Mouse (Mus musculus): Measurements from ENCODE around the gene Samd8. TPM values are rescaled to one million over a fixed set of nuclear protein-coding genes. Genes with fewer than 3 reads are reported as not detected.

The Samd8 gene
- polyA plus RNA-seq, 1 experiment from 2014 or later, result 13.1 TPM

GRCm38 (mm10) chr14:21813216-21813615, 62.9 kb downstream of the Samd8 start:
- no peak overlapping the region for H3K4me2 ChIP-seq
- H3K27me3 ChIP-seq (ENCODE audit: control insufficient read depth, insufficient read depth, low read length), result no peaks in the 10 kb centered on the region
- no peak overlapping the region for H3K4me3 ChIP-seq (ENCODE audit: low read depth, low read length)
- H3K9ac ChIP-seq (ENCODE audit: low read length), result no peak overlapping the region
- no peak overlapping the region for H3K27ac ChIP-seq (ENCODE audit: low read depth, low read length)
- DNase-seq (ENCODE audit: low spot score, missing footprints) (no peak), ATAC-seq (ENCODE audit: low FRiP score) (no peak)
- no peaks in the 10 kb centered on the region for H3K36me3 ChIP-seq (ENCODE audit: control insufficient read depth, insufficient read depth, low read length)
- no peaks in the 10 kb centered on the region for H3K4me1 ChIP-seq (ENCODE audit: control insufficient read depth, insufficient read depth, low read length)
- WGBS, result 84% methylated on average over 4 of the region's 4 CpGs
- H3K9me3 ChIP-seq (ENCODE audit: control insufficient read depth, low read length), result no peaks in the 10 kb centered on the region

DNA sequence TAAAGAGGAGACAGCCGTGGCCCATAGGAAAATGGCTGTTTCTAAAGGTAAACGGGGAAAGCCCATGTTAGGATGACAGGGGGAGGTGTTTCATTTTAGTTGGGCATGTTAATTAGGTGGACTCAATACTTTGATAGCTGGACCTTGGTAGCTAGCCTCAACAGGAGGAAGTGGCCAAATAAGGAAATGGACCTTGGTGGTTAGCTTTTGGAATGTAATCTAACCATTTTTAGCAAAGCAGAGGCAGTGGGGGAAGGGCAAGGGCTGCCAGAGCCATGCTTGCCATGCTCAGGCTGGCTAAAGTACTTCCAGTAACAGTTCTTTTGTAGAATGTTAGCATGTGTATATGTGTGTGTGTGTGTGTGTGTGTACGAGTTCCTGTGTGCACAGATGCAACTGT, 63.5 kb downstream of the Samd8 start:
- no peak for DNase-seq (ENCODE audit: low spot score, missing footprints)
- no peaks in the 10 kb centered on the region for H3K36me3 ChIP-seq (ENCODE audit: control insufficient read depth, insufficient read depth, low read length)
- no peak for ATAC-seq (ENCODE audit: low FRiP score)
- H3K4me1 ChIP-seq (ENCODE audit: control insufficient read depth, insufficient read depth, low read length), result no peaks in the 10 kb centered on the region
- no peaks in the 10 kb centered on the region for H3K27me3 ChIP-seq (ENCODE audit: control insufficient read depth, insufficient read depth, low read length)
- no peak overlapping the region for H3K4me3 ChIP-seq (ENCODE audit: low read depth, low read length)
- no peaks in the 10 kb centered on the region for H3K9me3 ChIP-seq (ENCODE audit: control insufficient read depth, low read length)
- WGBS, result 82% methylated on average over 3 of the region's 3 CpGs
- H3K9ac ChIP-seq (ENCODE audit: low read length), result no peak overlapping the region
- H3K27ac ChIP-seq (ENCODE audit: low read depth, low read length), result no peak overlapping the region
- no peak overlapping the region for H3K4me2 ChIP-seq

- ATAC-seq (ENCODE audit: low FRiP score) (no peak), DNase-seq (ENCODE audit: low spot score, missing footprints) (no peak)
- H3K4me1 ChIP-seq (ENCODE audit: control insufficient read depth, insufficient read depth, low read length), result no peaks in the 10 kb centered on the region
- H3K9me3 ChIP-seq (ENCODE audit: control insufficient read depth, low read length), result no peaks in the 10 kb centered on the region
- no peak overlapping the region for H3K4me3 ChIP-seq (ENCODE audit: low read depth, low read length)
- no peaks in the 10 kb centered on the region for H3K27me3 ChIP-seq (ENCODE audit: control insufficient read depth, insufficient read depth, low read length)
- no peak overlapping the region for H3K9ac ChIP-seq (ENCODE audit: low read length)
- 93% methylated on average over 4 of the region's 4 CpGs for WGBS
- no peaks in the 10 kb centered on the region for H3K36me3 ChIP-seq (ENCODE audit: control insufficient read depth, insufficient read depth, low read length)
- no peak overlapping the region for H3K4me2 ChIP-seq
- H3K27ac ChIP-seq (ENCODE audit: low read depth, low read length), result no peak overlapping the region
Observed at GRCm38 (mm10) chr14:21814606-21815005, 64.3 kb downstream of the Samd8 start.

GRCm38 (mm10) chr14:21816255-21816654, 65.9 kb downstream of the Samd8 start:
- Histone ChIP-seq H3K36me3 (ENCODE audit: control insufficient read depth, insufficient read depth, low read length) (no peaks in the 10 kb centered on the region), H3K4me1 (ENCODE audit: control insufficient read depth, insufficient read depth, low read length) (no peaks in the 10 kb centered on the region), H3K4me3 (ENCODE audit: low read depth, low read length) (no peak overlapping the region), H3K9me3 (ENCODE audit: control insufficient read depth, low read length) (no peaks in the 10 kb centered on the region), H3K9ac (ENCODE audit: low read length) (no peak overlapping the region), H3K27me3 (ENCODE audit: control insufficient read depth, insufficient read depth, low read length) (no peaks in the 10 kb centered on the region), H3K4me2 (no peak overlapping the region), H3K27ac (ENCODE audit: low read depth, low read length) (no peak overlapping the region)
- 80% methylated on average over 3 of the region's 3 CpGs for WGBS
- no peak for ATAC-seq (ENCODE audit: low FRiP score)
- DNase-seq (ENCODE audit: low spot score, missing footprints), result no peak

GRCm38 (mm10) chr14:21817453-21817852, 67.1 kb downstream of the Samd8 start:
- WGBS, result 38% methylated on average over 4 of the region's 4 CpGs
- Histone ChIP-seq H3K36me3 (ENCODE audit: control insufficient read depth, insufficient read depth, low read length) (no peaks in the 10 kb centered on the region), H3K4me3 (ENCODE audit: low read depth, low read length) (no peak overlapping the region), H3K27me3 (ENCODE audit: control insufficient read depth, insufficient read depth, low read length) (no peaks in the 10 kb centered on the region), H3K9me3 (ENCODE audit: control insufficient read depth, low read length) (no peaks in the 10 kb centered on the region), H3K9ac (ENCODE audit: low read length) (no peak overlapping the region), H3K4me2 (no peak overlapping the region), H3K4me1 (ENCODE audit: control insufficient read depth, insufficient read depth, low read length) (no peaks in the 10 kb centered on the region), H3K27ac (ENCODE audit: low read depth, low read length) (no peak overlapping the region)
- ATAC-seq (ENCODE audit: low FRiP score), result no peak
- DNase-seq (ENCODE audit: low spot score, missing footprints), result no peak

- Histone ChIP-seq H3K4me2 (no peak overlapping the region), H3K27ac (ENCODE audit: low read depth, low read length) (no peak overlapping the region), H3K9ac (ENCODE audit: low read length) (no peak overlapping the region), H3K27me3 (ENCODE audit: control insufficient read depth, insufficient read depth, low read length) (no peaks in the 10 kb centered on the region), H3K9me3 (ENCODE audit: control insufficient read depth, low read length) (no peaks in the 10 kb centered on the region), H3K4me1 (ENCODE audit: control insufficient read depth, insufficient read depth, low read length) (no peaks in the 10 kb centered on the region), H3K4me3 (ENCODE audit: low read depth, low read length) (no peak overlapping the region), H3K36me3 (ENCODE audit: control insufficient read depth, insufficient read depth, low read length) (no peaks in the 10 kb centered on the region)
- DNase-seq (ENCODE audit: low spot score, missing footprints) (no peak), ATAC-seq (ENCODE audit: low FRiP score) (no peak)
- WGBS, result 83% methylated on average over 4 of the region's 4 CpGs
Observed at GRCm38 (mm10) chr14:21820880-21821505, 70.7 kb downstream of the Samd8 start.

DNA sequence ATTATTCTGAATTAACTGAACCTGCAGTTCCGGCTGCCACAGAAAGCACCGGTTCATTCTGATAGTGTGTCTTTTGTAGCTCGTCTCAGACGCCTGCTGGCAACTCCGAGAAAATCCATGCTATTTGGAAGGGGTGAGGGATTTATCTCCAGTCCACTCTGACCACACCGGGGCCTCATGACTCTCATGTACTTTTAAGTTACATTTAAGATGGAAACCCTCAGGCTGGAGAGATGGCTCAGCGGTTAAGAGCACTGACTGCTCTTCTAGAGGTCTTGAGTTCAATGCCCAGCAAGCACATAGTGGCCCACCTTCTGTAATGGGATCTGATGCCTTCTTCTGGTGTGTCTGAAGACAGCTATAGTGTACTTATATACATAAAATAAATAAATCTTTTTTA, 72.0 kb downstream of the Samd8 start:
- H3K4me1 ChIP-seq (ENCODE audit: control insufficient read depth, insufficient read depth, low read length), result no peaks in the 10 kb centered on the region
- H3K9me3 ChIP-seq (ENCODE audit: control insufficient read depth, low read length), result no peaks in the 10 kb centered on the region
- no peaks in the 10 kb centered on the region for H3K36me3 ChIP-seq (ENCODE audit: control insufficient read depth, insufficient read depth, low read length)
- no peak overlapping the region for H3K4me3 ChIP-seq (ENCODE audit: low read depth, low read length)
- no peaks in the 10 kb centered on the region for H3K27me3 ChIP-seq (ENCODE audit: control insufficient read depth, insufficient read depth, low read length)
- WGBS, result 73% methylated on average over 7 of the region's 7 CpGs
- H3K4me2 ChIP-seq, result no peak overlapping the region
- DNase-seq (ENCODE audit: low spot score, missing footprints) (no peak), ATAC-seq (ENCODE audit: low FRiP score) (no peak)
- H3K9ac ChIP-seq (ENCODE audit: low read length), result no peak overlapping the region
- H3K27ac ChIP-seq (ENCODE audit: low read depth, low read length), result no peak overlapping the region

DNA sequence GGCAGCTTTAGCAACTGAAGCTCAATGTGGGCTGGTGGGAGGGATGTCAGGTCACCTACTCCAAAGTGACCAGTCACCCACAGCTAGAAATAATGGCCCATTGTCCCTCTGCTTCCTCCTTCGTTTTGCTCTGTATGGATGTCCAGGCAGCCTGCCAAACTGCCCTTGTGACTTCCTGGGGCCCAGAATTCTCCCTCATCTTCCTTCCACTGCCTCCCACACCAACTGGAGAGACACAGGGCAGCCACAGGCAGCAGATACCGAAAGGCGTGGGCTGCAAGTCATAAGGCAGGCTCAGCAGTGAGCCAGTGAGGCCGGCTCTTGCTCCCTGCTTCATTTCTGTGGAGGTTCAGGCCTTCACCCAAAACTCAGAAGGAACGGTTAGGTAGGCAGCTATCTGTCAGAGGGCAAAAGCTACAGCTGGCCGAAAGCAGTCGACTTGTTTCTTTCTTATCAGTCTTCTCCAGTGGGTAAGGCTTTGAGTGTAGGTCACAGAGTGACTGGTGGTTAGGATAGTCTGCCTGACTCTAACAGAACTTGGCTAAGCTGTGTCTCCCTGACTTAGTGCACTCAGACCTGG, 72.6 kb downstream of the Samd8 start:
- Histone ChIP-seq H3K4me1 (ENCODE audit: control insufficient read depth, insufficient read depth, low read length) (no peaks in the 10 kb centered on the region), H3K36me3 (ENCODE audit: control insufficient read depth, insufficient read depth, low read length) (no peaks in the 10 kb centered on the region), H3K9ac (ENCODE audit: low read length) (no peak overlapping the region), H3K9me3 (ENCODE audit: control insufficient read depth, low read length) (no peaks in the 10 kb centered on the region), H3K4me3 (ENCODE audit: low read depth, low read length) (no peak overlapping the region), H3K27me3 (ENCODE audit: control insufficient read depth, insufficient read depth, low read length) (no peaks in the 10 kb centered on the region), H3K27ac (ENCODE audit: low read depth, low read length) (no peak overlapping the region), H3K4me2 (no peak overlapping the region)
- DNase-seq (ENCODE audit: low spot score, missing footprints) (no peak), ATAC-seq (ENCODE audit: low FRiP score) (no peak)
- WGBS, result 72% methylated on average over 7 of the region's 7 CpGs

DNA sequence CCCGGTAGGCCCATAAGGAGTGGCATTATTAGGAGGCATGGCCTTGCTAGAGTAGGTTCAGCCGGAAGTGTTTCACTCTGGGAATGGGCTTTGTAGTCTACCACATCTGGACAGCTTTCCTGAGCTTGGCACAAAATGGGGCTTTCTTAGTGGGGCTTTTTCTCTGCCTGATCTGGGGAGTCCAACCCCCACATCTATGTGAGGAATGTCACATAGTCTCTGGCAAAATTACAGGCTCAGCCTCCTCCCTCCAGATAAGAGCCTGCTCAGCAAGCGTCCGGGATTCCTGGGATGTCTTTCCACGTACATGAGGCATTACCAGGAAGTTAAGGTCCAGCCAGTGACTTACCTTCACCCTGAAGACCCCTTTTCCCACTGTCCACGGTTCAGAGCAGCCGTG, 73.6 kb downstream of the Samd8 start:
- Histone ChIP-seq H3K27ac (ENCODE audit: low read depth, low read length) (no peak overlapping the region), H3K9ac (ENCODE audit: low read length) (no peak overlapping the region), H3K4me3 (ENCODE audit: low read depth, low read length) (no peak overlapping the region), H3K27me3 (ENCODE audit: control insufficient read depth, insufficient read depth, low read length) (no peaks in the 10 kb centered on the region), H3K4me2 (no peak overlapping the region), H3K4me1 (ENCODE audit: control insufficient read depth, insufficient read depth, low read length) (no peaks in the 10 kb centered on the region), H3K9me3 (ENCODE audit: control insufficient read depth, low read length) (no peaks in the 10 kb centered on the region), H3K36me3 (ENCODE audit: control insufficient read depth, insufficient read depth, low read length) (no peaks in the 10 kb centered on the region)
- DNase-seq (ENCODE audit: low spot score, missing footprints), result no peak
- 79% methylated on average over 7 of the region's 7 CpGs for WGBS
- no peak for ATAC-seq (ENCODE audit: low FRiP score)

Measured in midbrain, embryonic 11.5 days (tissue).